Mouse (Mus musculus): ENCODE measurements around the gene Tbc1d12. TPM values are rescaled to one million over a fixed set of nuclear protein-coding genes. Genes with fewer than 3 reads are reported as not detected.
A peak's percentile ranks its signal among the peaks of the same experiment; 100 is the strongest.

Gene Tbc1d12
- 1.9 and 2.2 TPM in 2 replicates for polyA plus RNA-seq (2015; fragmentation: Nextera tagmentation; extraction: Ambion mirVana)

DNA sequence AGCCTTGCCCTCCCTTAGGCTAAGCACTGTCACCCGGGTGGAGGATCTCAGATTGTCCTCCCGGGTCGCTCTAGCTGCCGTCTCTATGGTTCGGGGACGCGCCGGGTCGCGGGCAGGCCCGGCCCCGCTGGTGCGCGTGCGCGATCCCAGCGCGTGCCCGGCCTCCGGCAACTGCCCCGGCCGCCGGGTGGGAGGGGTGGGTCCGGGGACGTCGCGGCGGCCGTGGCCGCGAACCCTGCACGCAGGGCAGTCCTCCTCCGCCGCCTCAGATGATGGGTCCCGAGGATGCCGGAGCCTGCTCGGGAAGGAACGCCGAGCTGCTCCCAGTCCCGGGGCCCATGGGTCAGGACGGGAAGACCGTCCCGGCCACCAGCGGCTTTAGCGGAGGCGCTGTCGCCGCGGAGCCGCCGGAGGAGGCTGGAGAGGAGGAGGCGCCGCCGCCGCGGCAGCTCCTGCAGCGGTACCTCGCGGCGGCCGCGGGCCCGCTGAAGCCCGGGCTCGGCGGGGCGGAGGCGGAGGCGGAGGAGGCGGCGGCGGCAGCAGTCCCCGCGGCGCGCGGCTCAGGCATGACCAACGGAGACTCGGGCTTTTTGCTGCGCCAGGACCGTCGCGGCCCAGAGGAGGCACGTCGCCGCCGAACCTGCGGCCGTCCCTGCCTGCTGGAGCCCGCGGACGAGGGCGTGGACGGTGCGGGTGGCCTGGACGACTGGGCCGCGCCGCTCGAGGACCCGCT, at the start of gene Tbc1d12:
Gene Tbc1d12, plus strand, starts transcription at position 142 of the 733 bp plus-strand sequence.
- TF ChIP-seq CTCF (IDR thresholded peaks at IDR 0.05; ENCODE audit: low read depth) = no peak
- H3K4me2 ChIP-seq (replicated peaks; ENCODE audit: low read depth) = peak within 1 kb of the TSS; percentile 84
- under 1% methylated on average over 60 of the region's 101 CpGs for WGBS
- no peaks in the 10 kb centered on the region for H3K9me3 ChIP-seq (ENCODE audit: control insufficient read depth)
- no peaks in the 10 kb centered on the region for H3K36me3 ChIP-seq (ENCODE audit: control insufficient read depth, insufficient read depth)
- ATAC-seq = peak; percentile 93
- H3K4me3 ChIP-seq (ENCODE audit: low read depth, low read length) = peak within 1 kb of the TSS; percentile 75
- no peaks in the 10 kb centered on the region for H3K27me3 ChIP-seq (replicated peaks; ENCODE audit: control insufficient read depth, insufficient read depth, low read length)
- H3K9ac ChIP-seq (ENCODE audit: low read depth, low read length) = peak within 1 kb of the TSS; percentile 83
- H3K4me1 ChIP-seq (replicated peaks; ENCODE audit: control insufficient read depth, insufficient read depth, low read length) = no peaks in the 10 kb centered on the region
- peak within 1 kb of the TSS; percentile 90 for H3K27ac ChIP-seq (ENCODE audit: low read depth, low read length)

DNA sequence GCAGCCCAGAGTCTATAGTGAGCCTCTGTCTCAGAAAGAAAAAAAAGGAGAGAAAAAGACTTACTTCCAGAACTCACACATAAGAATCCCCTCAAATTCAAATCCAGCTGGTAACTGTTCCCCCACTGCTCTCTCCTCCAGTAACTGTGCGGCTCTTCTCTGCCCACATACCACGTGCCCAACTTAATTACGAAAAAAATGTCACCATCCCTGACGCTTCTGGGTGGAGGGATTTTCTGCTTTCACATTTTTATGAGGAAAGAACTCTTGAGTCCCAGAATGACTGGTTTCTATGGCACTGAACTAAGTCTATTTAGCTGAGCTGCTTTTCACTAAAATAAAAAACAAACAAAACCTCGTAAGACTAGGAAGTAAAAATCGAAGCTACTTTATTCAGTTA, 48.6 kb upstream of the Tbc1d12 start:
- no peak overlapping the region for H3K4me3 ChIP-seq (ENCODE audit: low read depth, low read length)
- H3K4me1 ChIP-seq (replicated peaks; ENCODE audit: control insufficient read depth, insufficient read depth, low read length) = no peaks in the 10 kb centered on the region
- no peaks in the 10 kb centered on the region for H3K9me3 ChIP-seq (ENCODE audit: control insufficient read depth)
- H3K27ac ChIP-seq (ENCODE audit: low read depth, low read length) = no peak overlapping the region
- peaks cover 36% of the 10 kb centered on the region for H3K36me3 ChIP-seq (ENCODE audit: control insufficient read depth, insufficient read depth)
- no peak for TF ChIP-seq CTCF (IDR thresholded peaks at IDR 0.05; ENCODE audit: low read depth)
- H3K27me3 ChIP-seq (replicated peaks; ENCODE audit: control insufficient read depth, insufficient read depth, low read length) = no peaks in the 10 kb centered on the region
- no peak overlapping the region for H3K9ac ChIP-seq (ENCODE audit: low read depth, low read length)
- no peak for ATAC-seq
- WGBS = 94% methylated on average over 6 of the region's 6 CpGs
- no peak overlapping the region for H3K4me2 ChIP-seq (replicated peaks; ENCODE audit: low read depth)

DNA sequence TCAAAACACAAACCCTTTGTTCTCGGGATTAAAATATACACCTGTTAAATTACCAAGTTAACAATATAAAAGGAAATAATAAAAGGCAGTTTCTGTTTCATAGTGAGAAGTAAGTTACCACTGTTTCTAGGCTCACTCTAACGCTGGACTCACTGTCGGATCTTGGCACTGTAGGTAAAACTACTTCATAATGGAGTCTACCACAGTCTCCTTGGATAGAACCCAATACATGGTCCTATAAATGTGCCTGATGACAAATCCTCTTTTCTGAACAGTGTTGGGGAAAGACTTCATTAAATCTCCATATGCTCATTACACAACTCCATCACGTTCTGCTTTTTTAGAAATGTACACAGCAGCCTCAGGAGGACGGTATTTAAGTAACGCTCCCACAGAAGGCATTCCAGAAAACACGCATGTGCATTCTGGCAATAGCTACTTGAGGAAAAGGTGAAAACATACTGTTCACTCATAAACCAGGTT, 42.8 kb upstream of the Tbc1d12 start:
- 95% methylated on average over 7 of the region's 7 CpGs for WGBS
- TF ChIP-seq CTCF (IDR thresholded peaks at IDR 0.05; ENCODE audit: low read depth) = no peak
- H3K4me1 ChIP-seq (replicated peaks; ENCODE audit: control insufficient read depth, insufficient read depth, low read length) = no peaks in the 10 kb centered on the region
- ATAC-seq = no peak
- no peaks in the 10 kb centered on the region for H3K27me3 ChIP-seq (replicated peaks; ENCODE audit: control insufficient read depth, insufficient read depth, low read length)
- H3K27ac ChIP-seq (ENCODE audit: low read depth, low read length) = no peak overlapping the region
- no peak overlapping the region for H3K9ac ChIP-seq (ENCODE audit: low read depth, low read length)
- H3K9me3 ChIP-seq (ENCODE audit: control insufficient read depth) = no peaks in the 10 kb centered on the region
- no peak overlapping the region for H3K4me2 ChIP-seq (replicated peaks; ENCODE audit: low read depth)
- peaks cover 81% of the 10 kb centered on the region for H3K36me3 ChIP-seq (ENCODE audit: control insufficient read depth, insufficient read depth)
- H3K4me3 ChIP-seq (ENCODE audit: low read depth, low read length) = no peak overlapping the region

- Histone ChIP-seq H3K9ac (ENCODE audit: low read depth, low read length) (no peak overlapping the region), H3K4me2 (replicated peaks; ENCODE audit: low read depth) (no peak overlapping the region), H3K27me3 (replicated peaks; ENCODE audit: control insufficient read depth, insufficient read depth, low read length) (no peaks in the 10 kb centered on the region), H3K27ac (ENCODE audit: low read depth, low read length) (no peak overlapping the region), H3K36me3 (ENCODE audit: control insufficient read depth, insufficient read depth) (peaks cover 74% of the 10 kb centered on the region), H3K4me1 (replicated peaks; ENCODE audit: control insufficient read depth, insufficient read depth, low read length) (no peaks in the 10 kb centered on the region), H3K9me3 (ENCODE audit: control insufficient read depth) (no peaks in the 10 kb centered on the region), H3K4me3 (ENCODE audit: low read depth, low read length) (no peak overlapping the region)
- TF ChIP-seq CTCF (IDR thresholded peaks at IDR 0.05; ENCODE audit: low read depth) = no peak
- ATAC-seq = no peak
- WGBS = 69% methylated on average over 5 of the region's 5 CpGs
These were observed 39.8 kb upstream of the Tbc1d12 start for GRCm38 (mm10) chr19:38796546-38796945.

- Histone ChIP-seq H3K4me2 (replicated peaks; ENCODE audit: low read depth) (no peak overlapping the region), H3K9me3 (ENCODE audit: control insufficient read depth) (no peaks in the 10 kb centered on the region), H3K27ac (ENCODE audit: low read depth, low read length) (no peak overlapping the region), H3K27me3 (replicated peaks; ENCODE audit: control insufficient read depth, insufficient read depth, low read length) (no peaks in the 10 kb centered on the region), H3K9ac (ENCODE audit: low read depth, low read length) (no peak overlapping the region), H3K4me3 (ENCODE audit: low read depth, low read length) (no peak overlapping the region), H3K4me1 (replicated peaks; ENCODE audit: control insufficient read depth, insufficient read depth, low read length) (no peaks in the 10 kb centered on the region), H3K36me3 (ENCODE audit: control insufficient read depth, insufficient read depth) (peaks cover 71% of the 10 kb centered on the region)
- ATAC-seq = no peak
- no peak for TF ChIP-seq CTCF (IDR thresholded peaks at IDR 0.05; ENCODE audit: low read depth)
- WGBS = 83% methylated on average over 1 of the region's 1 CpGs
These were observed 38.1 kb upstream of the Tbc1d12 start for GRCm38 (mm10) chr19:38798291-38798690.

GRCm38 (mm10) chr19:38798801-38799200, 37.6 kb upstream of the Tbc1d12 start:
- Histone ChIP-seq H3K27me3 (replicated peaks; ENCODE audit: control insufficient read depth, insufficient read depth, low read length) (no peaks in the 10 kb centered on the region), H3K4me3 (ENCODE audit: low read depth, low read length) (no peak overlapping the region), H3K9ac (ENCODE audit: low read depth, low read length) (no peak overlapping the region), H3K4me2 (replicated peaks; ENCODE audit: low read depth) (no peak overlapping the region), H3K27ac (ENCODE audit: low read depth, low read length) (no peak overlapping the region), H3K4me1 (replicated peaks; ENCODE audit: control insufficient read depth, insufficient read depth, low read length) (no peaks in the 10 kb centered on the region), H3K9me3 (ENCODE audit: control insufficient read depth) (no peaks in the 10 kb centered on the region), H3K36me3 (ENCODE audit: control insufficient read depth, insufficient read depth) (peaks cover 66% of the 10 kb centered on the region)
- WGBS = 86% methylated on average over 6 of the region's 6 CpGs
- ATAC-seq = no peak
- TF ChIP-seq CTCF (IDR thresholded peaks at IDR 0.05; ENCODE audit: low read depth) = no peak
